Mouse (Mus musculus) splenic B cell, adult 2 months (primary cell): ENCODE measurements around the gene Fam192a.
A peak's percentile ranks its signal among the peaks of the same experiment; 100 is the strongest.

ENCODE experiments used
- DNase-seq: peaks from one replicate; pipeline ENCODE4 v3.0.0-alpha.2; 2011; ENCODE audit warnings: low read depth, low spot score
- H3K27me3 ChIP-seq: 2 replicates; pipeline ENCODE4 v1.6.1; 2012; ENCODE audit warnings: mild to moderate bottlenecking, low read length, moderate library complexity, mixed read lengths; ENCODE audit not compliant: control insufficient read depth, poor library complexity, insufficient read depth, severe bottlenecking
- H3K36me3 ChIP-seq: 2 replicates; pipeline ENCODE4 v1.6.1; 2012; ENCODE audit warnings: mild to moderate bottlenecking, low read length, moderate library complexity, mixed read lengths; ENCODE audit not compliant: control insufficient read depth, poor library complexity, insufficient read depth, severe bottlenecking

The Fam192a gene

DNA sequence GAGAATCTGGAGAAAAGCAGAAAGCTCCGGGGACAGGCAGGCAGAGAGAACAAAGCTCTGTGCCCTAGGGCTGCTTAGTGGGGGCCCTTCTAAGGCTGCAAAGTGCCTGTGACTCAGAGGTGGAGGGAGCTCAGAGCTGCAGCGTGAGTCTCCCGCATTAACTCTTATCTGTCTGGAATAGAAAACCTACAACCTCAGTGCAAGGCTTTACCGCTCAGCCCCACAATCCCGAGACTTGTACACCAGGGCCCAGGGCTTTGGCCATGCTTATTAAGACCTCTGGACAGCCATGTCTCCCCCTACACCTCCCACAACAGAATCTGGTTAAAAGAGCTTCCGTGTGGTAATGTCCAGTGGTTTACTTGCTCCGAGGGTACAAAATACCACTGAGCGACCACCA is 69.8 kb downstream of the Fam192a start:
- DNase-seq: no peak
- no peaks in the 10 kb centered on the region; the same call in 1 of the 2 replicates for H3K27me3 ChIP-seq
- H3K36me3 ChIP-seq: no peaks in the 10 kb centered on the region

DNA sequence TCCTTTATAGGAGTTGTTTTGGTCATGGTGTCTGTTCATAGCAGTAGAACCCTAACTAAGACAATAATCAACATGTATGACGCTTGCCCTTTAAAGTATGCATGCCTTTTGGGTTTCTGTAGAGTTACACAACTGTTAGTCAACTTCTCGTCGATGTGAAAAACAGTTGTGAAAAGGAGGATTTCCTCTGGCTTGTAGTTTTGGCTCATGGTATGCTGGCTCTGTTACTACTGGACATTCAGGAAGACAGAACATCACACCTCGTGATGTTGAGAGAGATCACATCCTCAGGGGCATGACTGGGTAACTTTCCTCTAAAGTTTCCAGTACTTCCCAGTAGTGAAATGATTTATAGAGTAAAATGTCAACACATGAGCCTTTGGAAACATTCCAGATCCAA is 71.2 kb downstream of the Fam192a start:
- no peak for DNase-seq
- Histone ChIP-seq H3K36me3 (no peaks in the 10 kb centered on the region), H3K27me3 (no peaks in the 10 kb centered on the region)

DNA sequence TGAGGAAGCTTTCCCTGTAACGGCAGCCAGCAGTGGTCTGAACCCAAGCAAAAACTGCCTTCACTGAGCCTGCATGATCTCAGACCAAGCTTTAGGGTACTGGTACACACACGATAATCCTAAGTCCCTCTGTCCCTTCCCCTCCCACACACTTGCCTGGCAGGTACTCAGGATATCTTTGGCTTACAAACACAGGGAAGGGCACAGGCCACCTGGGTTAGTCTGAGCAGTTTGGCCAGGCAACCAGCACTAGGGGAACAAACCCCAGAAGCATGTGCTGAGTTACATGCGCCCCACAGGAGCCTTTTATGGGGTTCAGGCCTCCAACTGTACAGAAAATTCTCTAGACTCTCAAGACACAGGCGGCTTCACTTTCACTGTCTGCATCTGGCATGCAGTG is 71.9 kb downstream of the Fam192a start:
- no peaks in the 10 kb centered on the region for H3K36me3 ChIP-seq
- no peak for DNase-seq
- no peaks in the 10 kb centered on the region for H3K27me3 ChIP-seq

DNA sequence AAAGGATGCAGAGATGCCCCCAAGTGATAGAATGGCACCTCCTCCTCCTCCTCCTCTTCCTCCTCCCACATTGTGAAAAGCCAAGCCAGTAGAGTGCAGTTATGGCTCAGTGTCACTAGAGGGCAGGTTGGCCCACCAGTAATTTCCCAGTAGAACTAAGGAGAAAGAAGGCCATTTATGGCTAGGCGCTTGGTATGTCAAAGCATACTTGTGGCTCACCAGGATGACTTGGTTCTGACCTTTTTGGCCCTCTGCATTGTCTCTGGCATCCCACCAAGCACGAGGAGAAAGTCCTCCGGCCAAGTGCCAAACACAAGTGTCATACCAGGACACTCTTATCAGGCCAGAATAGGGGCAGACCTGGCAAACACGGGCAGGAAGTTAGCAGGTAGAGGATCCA is 73.6 kb downstream of the Fam192a start:
- DNase-seq: peak; percentile 57
- H3K27me3 ChIP-seq: no peaks in the 10 kb centered on the region
- no peaks in the 10 kb centered on the region for H3K36me3 ChIP-seq

DNA sequence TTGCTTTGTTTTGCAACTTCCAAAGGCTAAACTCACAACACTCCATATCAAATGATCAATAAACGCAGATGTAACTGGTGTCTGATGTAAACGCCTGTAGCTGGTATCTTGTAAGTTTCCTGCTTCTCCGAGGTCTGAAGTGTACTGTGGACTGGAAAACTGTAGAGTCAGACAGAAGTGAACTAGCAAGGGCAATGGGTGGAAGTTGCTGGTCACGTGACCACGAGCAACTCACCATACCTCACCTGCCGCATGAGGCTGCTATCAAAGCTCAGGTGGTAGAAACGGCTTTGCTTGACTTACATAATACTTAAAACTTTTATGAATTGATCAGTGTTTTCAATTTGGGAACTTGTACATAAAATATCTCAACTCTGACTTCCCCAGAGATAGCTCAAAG is 74.6 kb downstream of the Fam192a start:
- no peaks in the 10 kb centered on the region for H3K27me3 ChIP-seq
- DNase-seq: no peak
- H3K36me3 ChIP-seq: no peaks in the 10 kb centered on the region

DNA sequence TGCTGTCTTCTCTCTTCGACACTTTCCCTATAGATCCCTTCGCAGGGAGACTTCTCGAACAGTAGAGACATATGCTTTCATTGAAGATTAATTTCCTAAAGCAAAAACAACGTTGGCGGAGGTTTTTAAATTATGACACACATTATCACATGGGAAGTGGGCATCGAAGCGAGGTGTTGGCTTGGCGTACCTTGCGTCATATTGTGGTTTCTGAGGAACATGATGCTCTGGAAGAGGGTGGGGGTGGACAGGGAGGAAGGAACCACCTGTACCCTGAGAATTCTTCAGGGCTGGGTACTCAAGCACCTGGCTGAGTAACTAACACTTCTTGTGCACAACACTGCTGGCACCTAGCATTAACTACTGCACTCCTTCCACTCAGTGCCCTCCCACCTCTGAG is 77.2 kb downstream of the Fam192a start:
- Histone ChIP-seq H3K27me3 (no peaks in the 10 kb centered on the region), H3K36me3 (no peaks in the 10 kb centered on the region)
- no peak for DNase-seq
